Mouse (Mus musculus) heart, embryonic 16.5 days (tissue): ENCODE results near the gene Htra1. TPM values are rescaled to one million over a fixed set of nuclear protein-coding genes. Genes with fewer than 3 reads are reported as not detected.

Experiments used
- ATAC-seq: fragments of 200-750 bp; cut with Nextera tagmentation; replicated peaks from 2 replicates; pipeline ENCODE4 v1.8.0; 2017; ENCODE audit warnings: moderate number of reproducible peaks; ENCODE audit not compliant: insufficient read depth, low FRiP score; ENCODE audit errors: extremely low read depth
- H3K27ac ChIP-seq: fragments of 300-500 bp; sonication (generic); 2 replicates; pipeline ENCODE4 v1.5.1; 2014; ENCODE audit warnings: mild to moderate bottlenecking, low read length, control low read depth, moderate library complexity
- H3K27me3 ChIP-seq: fragments of 300-500 bp; sonication (generic); 2 replicates; pipeline ENCODE4 v1.6.1; 2014; ENCODE audit warnings: low read length, mixed read lengths; ENCODE audit not compliant: control insufficient read depth, insufficient read depth
- H3K36me3 ChIP-seq: fragments of 300-500 bp; sonication (generic); 2 replicates; pipeline ENCODE4 v1.6.1; 2014; ENCODE audit not compliant: control insufficient read depth, insufficient read depth
- H3K4me1 ChIP-seq: fragments of 300-500 bp; sonication (generic); 2 replicates; pipeline ENCODE4 v1.6.1; 2014; ENCODE audit warnings: low read length, mixed read lengths; ENCODE audit not compliant: control insufficient read depth, insufficient read depth
- H3K4me2 ChIP-seq: fragments of 300-500 bp; sonication (generic); 2 replicates; pipeline ENCODE4 v1.6.1; 2014; ENCODE audit warnings: low read depth, mild to moderate bottlenecking, control low read depth, low read length
- H3K4me3 ChIP-seq: fragments of 300-500 bp; sonication (generic); 2 replicates; pipeline ENCODE4 v1.5.1; 2014; ENCODE audit warnings: mild to moderate bottlenecking, control low read depth, low read length
- H3K9ac ChIP-seq: fragments of 300-500 bp; sonication (generic); 2 replicates; pipeline ENCODE4 v1.6.1; 2014; ENCODE audit warnings: low read length, control low read depth
- H3K9me3 ChIP-seq: fragments of 300-500 bp; sonication (generic); replicated peaks from 2 replicates; pipeline ENCODE4 v1.6.1; 2016; ENCODE audit warnings: low read length; ENCODE audit not compliant: control insufficient read depth
- WGBS: fragments of 180-500 bp; shearing (Covaris S2); extraction: QIAGEN DNeasy Blood & Tissue Kit; methylation state at CpG from one replicate; pipeline ENCODE4 v1.1.7; 2014; 5-methylcytosine and 5-hydroxymethylcytosine counted together
- polyA plus RNA-seq: library from polyadenylated mRNA; unstranded; fragments of >200 nt; fragmentation: Nextera tagmentation; extraction: Ambion mirVana; gene quantifications from 2 replicates; pipeline ENCODE4 v1.2.1, GENCODE M21; 2015

The Htra1 gene
- polyA plus RNA-seq, 1 experiment from 2014 or later = 65.6 TPM

GRCm38 (mm10) chr7:130966876-130967275 lies 31.0 kb downstream of the Htra1 start:
- H3K27ac ChIP-seq = peak overlapping the region; percentile 84
- H3K9me3 ChIP-seq = no peaks in the 10 kb centered on the region
- H3K4me3 ChIP-seq = no peak overlapping the region
- ATAC-seq = no peak
- H3K4me2 ChIP-seq = no peak overlapping the region
- no peaks in the 10 kb centered on the region for H3K27me3 ChIP-seq
- no peaks in the 10 kb centered on the region for H3K36me3 ChIP-seq
- WGBS = 73% methylated on average over 6 of the region's 6 CpGs
- H3K9ac ChIP-seq = no peak overlapping the region
- H3K4me1 ChIP-seq = peaks cover 34% of the 10 kb centered on the region

- no peaks in the 10 kb centered on the region for H3K36me3 ChIP-seq
- peaks cover 32% of the 10 kb centered on the region for H3K4me1 ChIP-seq
- 81% methylated on average over 6 of the region's 6 CpGs for WGBS
- H3K4me3 ChIP-seq = no peak overlapping the region
- no peaks in the 10 kb centered on the region for H3K27me3 ChIP-seq
- H3K9ac ChIP-seq = no peak overlapping the region
- no peak overlapping the region for H3K4me2 ChIP-seq
- H3K9me3 ChIP-seq = no peaks in the 10 kb centered on the region
- ATAC-seq = no peak
- H3K27ac ChIP-seq = no peak overlapping the region
Observed at GRCm38 (mm10) chr7:130967901-130968300, 32.0 kb downstream of the Htra1 start.

- no peak for ATAC-seq
- no peak overlapping the region for H3K4me3 ChIP-seq
- no peak overlapping the region for H3K9ac ChIP-seq
- no peaks in the 10 kb centered on the region for H3K9me3 ChIP-seq
- peak overlapping the region; percentile 37; the same call in 1 of the 2 replicates for H3K27ac ChIP-seq
- no peaks in the 10 kb centered on the region for H3K27me3 ChIP-seq
- H3K4me2 ChIP-seq = no peak overlapping the region
- H3K36me3 ChIP-seq = no peaks in the 10 kb centered on the region
- H3K4me1 ChIP-seq = peaks cover 32% of the 10 kb centered on the region
- WGBS = 30% methylated on average over 7 of the region's 7 CpGs
Observed at GRCm38 (mm10) chr7:130968537-130968936, 32.6 kb downstream of the Htra1 start.

- Histone ChIP-seq H3K4me2 (no peak overlapping the region), H3K4me1 (peaks cover 32% of the 10 kb centered on the region), H3K27me3 (no peaks in the 10 kb centered on the region), H3K9me3 (no peaks in the 10 kb centered on the region), H3K27ac (peak overlapping the region; percentile 37; the same call in 1 of the 2 replicates), H3K9ac (no peak overlapping the region), H3K36me3 (no peaks in the 10 kb centered on the region), H3K4me3 (no peak overlapping the region)
- no peak for ATAC-seq
- 77% methylated on average over 5 of the region's 5 CpGs for WGBS
Observed at GRCm38 (mm10) chr7:130969076-130969475, 33.2 kb downstream of the Htra1 start.

- Histone ChIP-seq H3K9ac (no peak overlapping the region), H3K36me3 (no peaks in the 10 kb centered on the region), H3K27me3 (no peaks in the 10 kb centered on the region), H3K4me1 (peaks cover 30% of the 10 kb centered on the region), H3K4me3 (no peak overlapping the region), H3K4me2 (no peak overlapping the region), H3K27ac (no peak overlapping the region), H3K9me3 (no peaks in the 10 kb centered on the region)
- 57% methylated on average over 3 of the region's 3 CpGs for WGBS
- no peak for ATAC-seq
Observed at GRCm38 (mm10) chr7:130969507-130969906, 33.6 kb downstream of the Htra1 start.

- peaks cover 22% of the 10 kb centered on the region for H3K4me1 ChIP-seq
- no peaks in the 10 kb centered on the region for H3K27me3 ChIP-seq
- no peak for ATAC-seq
- H3K4me2 ChIP-seq = no peak overlapping the region
- no peak overlapping the region for H3K27ac ChIP-seq
- no peaks in the 10 kb centered on the region for H3K36me3 ChIP-seq
- H3K4me3 ChIP-seq = no peak overlapping the region
- WGBS = 78% methylated on average over 9 of the region's 9 CpGs
- no peaks in the 10 kb centered on the region for H3K9me3 ChIP-seq
- H3K9ac ChIP-seq = no peak overlapping the region
Observed at GRCm38 (mm10) chr7:130972767-130973166, 36.9 kb downstream of the Htra1 start.

GRCm38 (mm10) chr7:130976305-130976935 lies 40.5 kb downstream of the Htra1 start:
- no peak for ATAC-seq
- Histone ChIP-seq H3K4me2 (no peak overlapping the region), H3K27ac (0 out of 2 replicates have a peak overlapping the region, but pooled peaks have one; percentile 18), H3K36me3 (no peaks in the 10 kb centered on the region), H3K27me3 (no peaks in the 10 kb centered on the region), H3K4me3 (no peak overlapping the region), H3K9me3 (no peaks in the 10 kb centered on the region), H3K9ac (no peak overlapping the region), H3K4me1 (peaks cover 25% of the 10 kb centered on the region)
- WGBS = 54% methylated on average over 13 of the region's 13 CpGs

- no peaks in the 10 kb centered on the region for H3K9me3 ChIP-seq
- H3K4me3 ChIP-seq = no peak overlapping the region
- H3K36me3 ChIP-seq = no peaks in the 10 kb centered on the region
- no peaks in the 10 kb centered on the region for H3K27me3 ChIP-seq
- H3K4me2 ChIP-seq = peak overlapping the region; percentile 7; the same call in 1 of the 2 replicates
- H3K27ac ChIP-seq = peak overlapping the region; percentile 83
- 11% methylated on average over 5 of the region's 5 CpGs for WGBS
- H3K4me1 ChIP-seq = peaks cover 33% of the 10 kb centered on the region
- no peak overlapping the region for H3K9ac ChIP-seq
- ATAC-seq = peak; percentile 92
Observed at GRCm38 (mm10) chr7:130977794-130978521, 42.0 kb downstream of the Htra1 start.

GRCm38 (mm10) chr7:130978545-130978944 lies 42.6 kb downstream of the Htra1 start:
- H3K4me3 ChIP-seq = no peak overlapping the region
- 55% methylated on average over 1 of the region's 1 CpGs for WGBS
- ATAC-seq = no peak
- H3K36me3 ChIP-seq = no peaks in the 10 kb centered on the region
- H3K4me2 ChIP-seq = no peak overlapping the region
- peaks cover 33% of the 10 kb centered on the region for H3K4me1 ChIP-seq
- H3K9me3 ChIP-seq = no peaks in the 10 kb centered on the region
- H3K27me3 ChIP-seq = no peaks in the 10 kb centered on the region
- no peak overlapping the region; the same call in 1 of the 2 replicates for H3K27ac ChIP-seq
- no peak overlapping the region for H3K9ac ChIP-seq
